Mouse (Mus musculus) adrenal gland, postnatal 4 days (tissue): ENCODE results near the gene Extl1. TPM values are rescaled to one million over a fixed set of nuclear protein-coding genes. Genes with fewer than 3 reads are reported as not detected.
"Not testable (repeated sequence)": the region's sequence is repeated elsewhere in the genome, so short reads cannot be mapped to it uniquely, and the experiment has no call there.

Experiments used
- DNase-seq, 2 experiments: peaks; one replicate each; pipeline ENCODE4 v3.0.0; 2021 to 2022; ENCODE audit warnings: low spot score in 2 of 2, mixed read lengths in 2 of 2
- long read RNA-seq, 2 experiments: library from polyadenylated mRNA; stranded (forward); transcript quantifications; one replicate each; pipeline ENCODE4 v2.0.0; 2021
- total RNA-seq, 2 experiments: library from RNA; stranded (reverse); gene quantifications; 2 replicates each; pipeline ENCODE4 v1.2.3; 2021

Gene Extl1
- 1 to 10 TPM; 1.4 to 1.5 TPM for total RNA-seq
- long read RNA-seq, experiment 1, partial matches to known transcripts, result 1 of 1 reads
- long read RNA-seq, experiment 1, other reads (novel, unspliced or antisense), result 0 of 1 reads
- long read RNA-seq, experiment 2, full-length matches to known transcripts, result 1 of 4 reads
- long read RNA-seq, experiment 2, partial matches to known transcripts, result 2 of 4 reads
- long read RNA-seq, experiment 2, other reads (novel, unspliced or antisense), result 1 of 4 reads

- not testable (repeated sequence) for DNase-seq
Observed at GRCm38 (mm10) chr4:134383750-134384149, at the start of gene Extl1. Gene Extl1, minus strand, starts transcription at chr4:134383850.

DNA sequence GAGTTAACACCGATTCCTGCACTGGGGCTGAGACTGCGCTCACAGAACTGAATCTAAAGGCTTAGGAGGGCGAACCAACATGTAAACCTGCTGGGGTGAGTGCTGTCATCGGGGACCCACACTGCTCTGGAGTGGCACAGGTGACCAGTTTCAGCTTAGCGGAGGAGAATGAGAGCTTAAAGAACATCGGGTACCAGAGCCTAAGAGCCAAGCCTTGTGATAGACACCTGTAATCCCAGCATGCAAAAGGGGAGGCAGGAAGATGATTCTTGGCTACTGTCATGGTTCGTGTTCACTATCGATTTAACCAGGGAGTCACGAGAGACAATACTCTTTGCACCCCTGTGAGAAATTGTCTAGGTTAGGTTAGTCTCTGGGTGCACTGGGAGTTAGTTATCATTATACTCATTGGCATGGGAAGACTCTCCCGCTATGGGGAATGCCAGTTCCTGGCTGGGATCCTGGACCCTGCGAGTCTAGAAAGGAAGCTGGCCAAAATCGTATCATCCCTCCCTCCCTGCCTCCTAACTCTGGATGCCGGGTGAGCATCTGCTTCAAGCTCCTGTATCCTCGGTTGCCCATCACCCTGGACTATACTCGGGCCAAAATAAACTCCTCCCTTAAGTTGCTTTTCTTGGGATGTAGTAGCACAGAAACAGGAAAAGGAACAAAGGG lies 49.2 kb upstream of the Extl1 start:
- DNase-seq, result no peak

DNA sequence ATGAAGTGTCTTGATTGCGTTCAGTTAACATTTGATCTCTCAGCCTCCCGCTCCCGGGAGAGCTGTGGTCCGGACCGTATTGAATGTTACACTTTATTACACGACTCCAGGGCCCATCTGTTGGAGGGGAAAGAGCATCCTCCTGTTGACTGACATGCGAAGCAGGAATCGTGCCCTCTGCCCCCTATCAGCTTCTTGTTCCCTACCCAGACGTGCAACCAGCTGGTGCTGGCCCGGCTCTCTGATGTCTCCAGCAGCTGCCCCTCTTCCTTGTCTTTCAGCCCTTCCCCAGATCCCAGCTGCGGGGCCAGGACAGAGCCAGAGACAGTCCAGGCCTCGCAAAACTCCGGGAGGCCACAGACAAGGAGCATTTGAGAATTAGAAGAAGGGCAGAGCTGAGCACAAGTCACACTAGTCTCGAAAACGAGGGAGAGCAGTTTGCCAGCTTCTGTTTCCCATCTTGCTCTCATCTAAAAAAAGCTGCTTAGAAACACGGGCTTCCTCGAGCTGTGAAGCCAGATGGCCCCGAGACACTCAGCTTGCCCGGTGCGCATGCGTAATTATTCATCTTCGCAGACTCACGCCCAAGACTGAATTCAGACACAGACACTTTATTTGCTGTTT lies 46.8 kb upstream of the Extl1 start:
- no peak for DNase-seq

- DNase-seq, result no peak
Observed at GRCm38 (mm10) chr4:134425088-134425487, 41.4 kb upstream of the Extl1 start.

DNA sequence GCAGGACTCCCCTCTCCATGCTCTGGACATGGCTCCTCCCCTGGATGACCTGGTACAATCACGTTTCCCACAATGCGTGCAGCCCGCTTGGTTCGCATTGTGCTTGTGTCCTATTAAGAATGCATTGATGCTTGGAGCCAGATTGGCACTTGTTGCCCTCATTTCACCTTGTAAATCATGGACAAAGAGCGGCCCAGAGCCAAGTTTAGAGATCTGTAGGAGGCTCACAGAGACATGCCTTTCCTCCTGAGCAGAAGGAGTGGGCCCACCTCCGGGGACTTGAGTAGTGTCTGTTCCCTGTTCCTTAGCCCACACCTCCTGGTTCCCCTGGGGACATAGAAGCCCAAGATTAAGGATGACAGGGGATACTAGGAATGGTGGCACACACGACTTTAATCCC lies 40.3 kb upstream of the Extl1 start:
- no peak for DNase-seq

DNA sequence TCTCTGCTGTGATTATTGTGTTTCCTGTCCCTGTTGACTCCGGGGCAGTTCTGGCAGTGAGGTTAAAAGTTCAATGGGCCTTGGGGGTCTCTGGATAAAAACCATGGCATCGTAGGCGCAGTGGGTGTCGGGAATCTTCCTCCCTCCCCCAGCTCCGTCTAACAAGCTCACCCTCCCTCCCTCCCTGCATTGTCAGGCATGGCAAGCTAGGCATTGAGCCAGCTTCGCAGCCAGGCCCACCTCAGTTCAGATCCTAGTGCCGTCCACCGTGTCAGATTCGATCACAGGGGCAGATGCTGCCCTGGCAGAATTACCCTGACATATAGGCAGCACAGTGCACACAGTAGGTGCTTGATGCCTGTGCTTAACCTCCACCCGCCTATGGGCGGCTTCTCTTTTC lies 38.3 kb upstream of the Extl1 start:
- DNase-seq, result no peak

DNA sequence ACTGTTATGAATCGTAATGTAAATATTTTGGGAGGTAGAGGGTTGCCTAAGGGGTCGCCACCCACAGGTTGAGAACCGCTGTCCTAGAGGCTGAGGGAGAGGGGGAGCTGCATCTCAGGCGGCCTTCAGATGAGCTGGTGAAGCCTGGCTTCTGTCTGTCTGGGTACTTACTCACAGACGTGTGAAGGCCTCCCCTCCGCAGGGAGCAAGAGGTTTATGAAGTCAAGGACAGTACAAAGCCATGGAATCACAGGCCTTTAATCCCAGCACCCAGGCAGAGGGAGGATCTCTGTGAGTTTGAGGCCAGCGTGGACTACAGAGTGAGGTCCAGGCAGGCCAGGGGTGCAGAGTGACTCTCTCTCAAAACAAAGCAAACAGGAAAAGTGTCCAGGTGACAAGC lies 33.5 kb upstream of the Extl1 start:
- DNase-seq, result no peak

GRCm38 (mm10) chr4:134416602-134417001 lies 33.0 kb upstream of the Extl1 start:
- no peak for DNase-seq

GRCm38 (mm10) chr4:134416177-134416576 lies 32.5 kb upstream of the Extl1 start:
- DNase-seq, result no peak

DNA sequence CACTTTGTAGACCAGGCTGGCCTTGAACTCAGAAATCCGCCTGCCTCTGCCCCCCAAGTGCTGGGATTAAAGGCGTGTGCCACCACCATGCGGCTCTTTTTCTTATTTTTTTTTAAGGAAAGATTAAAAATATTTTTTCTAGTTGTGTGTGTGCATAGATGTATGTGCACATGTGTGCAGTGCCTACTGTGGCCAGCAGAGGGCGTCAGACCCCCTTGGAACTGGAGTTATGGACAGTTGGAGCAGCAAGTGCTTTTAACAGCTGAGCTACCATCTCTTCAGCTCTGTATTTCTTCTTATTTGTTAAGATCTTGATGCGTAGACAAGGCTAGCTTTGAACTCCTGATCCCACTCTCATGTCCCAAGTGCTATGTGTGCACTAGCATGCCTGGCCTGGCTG lies 25.6 kb upstream of the Extl1 start:
- no peak for DNase-seq

GRCm38 (mm10) chr4:134403721-134404120 lies 20.1 kb upstream of the Extl1 start:
- no peak for DNase-seq

DNA sequence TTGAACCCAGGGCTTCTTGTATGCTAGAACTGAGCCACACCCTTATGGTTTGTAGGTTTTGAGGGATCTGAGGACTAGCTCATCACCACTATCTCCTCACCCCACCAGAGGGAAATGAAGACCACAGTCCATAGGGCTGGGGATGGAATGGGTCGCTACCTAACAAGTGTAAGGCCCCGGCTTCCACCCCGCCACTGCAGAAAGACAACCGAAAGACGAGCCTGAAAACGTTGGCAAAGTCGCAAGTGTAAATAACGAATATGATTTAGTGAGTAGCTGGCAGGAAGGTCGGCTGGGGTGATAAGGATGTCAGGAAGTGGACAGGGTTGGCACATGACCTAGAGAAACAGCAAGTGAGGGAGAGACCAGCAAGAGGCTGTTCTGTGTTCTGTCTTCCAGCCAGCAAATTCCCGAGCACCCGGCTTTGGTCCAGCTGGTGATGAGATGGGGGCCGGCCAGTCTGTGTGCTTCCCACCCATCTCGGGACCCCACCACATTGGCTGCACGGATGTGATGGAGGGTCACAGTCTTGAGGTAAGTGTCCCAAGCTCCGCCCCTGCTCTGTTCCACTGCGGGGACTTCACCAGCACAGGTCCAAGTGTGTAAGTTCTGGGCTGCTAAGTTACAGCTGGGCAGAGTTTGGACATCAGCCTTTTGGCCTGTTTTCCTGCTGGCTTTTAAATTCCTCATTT lies 19.1 kb upstream of the Extl1 start:
- no peak for DNase-seq

DNA sequence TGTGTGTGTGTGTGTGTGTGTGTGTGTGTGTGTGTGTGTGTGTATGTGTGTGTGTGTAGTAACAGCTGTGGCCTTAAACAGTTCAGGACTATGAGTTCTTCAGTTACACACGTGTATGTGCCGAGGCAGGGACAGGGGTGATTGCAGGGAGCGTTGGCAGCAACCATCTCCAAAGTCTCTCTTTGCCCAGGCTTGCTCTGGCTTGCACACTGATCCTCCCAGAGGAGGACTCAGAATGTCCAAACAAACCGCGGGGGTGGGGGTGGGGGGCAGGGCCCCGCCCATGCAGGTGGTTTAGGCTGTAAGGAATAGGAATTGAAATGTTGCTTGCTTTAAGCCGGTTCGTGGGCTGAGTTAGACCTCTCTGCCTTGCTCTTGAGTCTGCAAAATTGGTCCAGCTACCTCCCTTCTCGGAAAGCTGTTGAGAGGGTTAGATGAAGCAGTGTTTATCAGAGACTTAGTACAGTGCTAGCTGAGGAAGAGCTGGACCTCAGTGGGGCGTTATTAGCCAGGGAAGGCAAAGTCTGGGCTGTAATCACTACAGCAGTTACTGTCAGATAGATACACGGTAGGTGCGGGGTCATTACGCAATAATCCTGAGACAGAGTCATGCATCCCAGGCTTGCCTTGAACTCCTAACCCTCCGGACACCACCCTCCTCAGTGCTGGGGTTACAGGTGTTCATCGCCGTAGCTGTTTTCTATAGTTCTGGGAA lies 18.4 kb upstream of the Extl1 start:
- DNase-seq, result no peak

GRCm38 (mm10) chr4:134401181-134401661 lies 17.6 kb upstream of the Extl1 start:
- no peak for DNase-seq

GRCm38 (mm10) chr4:134400206-134400605 lies 16.6 kb upstream of the Extl1 start:
- DNase-seq, result no peak

GRCm38 (mm10) chr4:134397732-134398131 lies 14.1 kb upstream of the Extl1 start:
- no peak for DNase-seq

- DNase-seq, result peak in 1 of 2 experiments; percentile 30
Observed at GRCm38 (mm10) chr4:134397121-134397520, 13.5 kb upstream of the Extl1 start.

DNA sequence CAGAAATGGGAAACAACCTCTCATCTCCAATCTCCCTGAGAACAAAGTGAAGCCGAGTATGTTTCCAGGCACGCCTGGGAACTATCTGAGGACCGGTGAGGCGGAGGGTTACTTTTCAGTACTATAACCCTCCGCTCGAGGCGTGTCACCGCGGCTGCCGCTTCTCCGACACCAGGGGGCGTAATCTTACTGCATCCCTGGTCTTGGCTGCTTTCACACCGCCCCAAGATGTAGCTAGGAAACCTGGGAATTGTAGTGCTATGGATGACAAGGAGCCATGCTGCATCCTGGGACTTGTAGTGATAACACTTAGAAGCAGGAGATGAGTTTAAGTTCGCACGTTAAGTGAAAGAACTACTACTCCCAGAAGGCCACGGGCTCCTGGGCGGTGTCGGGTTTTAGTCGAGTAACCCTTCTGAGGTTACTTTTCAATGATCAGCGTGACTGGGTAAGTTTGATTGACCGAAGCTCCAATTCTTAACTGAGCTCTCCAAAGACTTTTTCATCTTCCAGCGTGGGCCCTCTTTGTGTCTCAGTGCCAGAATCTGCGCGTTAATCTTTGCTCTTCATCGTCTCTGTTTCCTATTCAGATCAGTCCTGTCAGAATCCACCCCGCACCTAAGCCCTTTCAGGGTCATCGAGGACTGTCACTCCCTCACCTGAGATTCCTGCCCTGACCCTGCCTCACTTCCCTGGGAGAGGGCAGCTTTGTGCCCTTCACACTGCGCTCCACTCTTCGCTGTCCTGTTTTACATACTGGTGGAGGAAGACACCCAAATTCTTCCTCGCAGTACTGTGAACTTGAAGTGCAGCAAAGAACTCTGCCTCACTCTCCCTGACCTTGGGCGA lies 12.6 kb upstream of the Extl1 start, which contains the start of gene Pafah2:
Gene Pafah2, plus strand, starts transcription at position 344 of the 849 bp plus-strand sequence.
- peak; percentile 60 to 82 for DNase-seq

DNA sequence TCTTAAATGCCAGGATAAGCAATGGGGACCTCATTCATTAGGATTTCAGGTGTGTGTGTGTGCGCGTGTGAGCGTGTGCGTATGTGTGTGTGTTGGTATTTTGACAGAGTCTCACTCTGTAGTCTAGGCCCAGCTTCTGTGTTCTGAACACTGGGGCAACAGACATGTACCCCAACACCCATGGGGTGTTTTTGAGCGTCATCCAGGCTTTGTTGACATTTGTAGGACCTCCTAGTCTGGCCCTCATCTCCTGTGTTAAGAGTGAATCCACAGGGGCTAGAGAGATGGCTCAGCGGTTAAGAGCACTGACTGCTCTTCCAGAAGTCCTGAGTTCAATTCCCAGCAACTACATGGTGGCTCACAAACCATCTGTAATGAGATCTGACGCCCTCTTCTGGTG lies 11.5 kb upstream of the Extl1 start:
- no peak for DNase-seq

DNA sequence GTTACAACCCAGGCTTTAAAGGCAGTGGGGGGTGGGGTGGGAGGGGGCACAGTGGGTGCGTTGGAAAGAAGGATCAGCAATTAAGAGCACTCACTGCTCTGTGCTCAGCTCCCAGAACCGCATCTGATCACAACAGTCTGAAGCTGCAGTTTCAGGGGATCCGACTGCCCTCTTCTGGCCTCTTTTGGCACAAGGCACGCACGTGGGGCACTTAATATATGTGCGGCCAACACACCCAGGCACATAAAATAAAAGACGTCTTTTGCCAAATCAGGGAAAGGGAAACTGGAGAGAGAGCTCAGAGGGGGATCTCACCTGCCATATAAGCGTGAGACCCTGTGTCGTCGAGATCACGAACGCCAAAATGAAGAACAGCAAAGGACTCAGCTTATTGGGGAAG lies 9.4 kb upstream of the Extl1 start:
- DNase-seq, result no peak
